Mouse (Mus musculus) embryonic facial prominence, embryonic 12.5 days (tissue): Measurements from ENCODE around the gene Phyhipl. TPM values are rescaled to one million over a fixed set of nuclear protein-coding genes. Genes with fewer than 3 reads are reported as not detected.

Experiments used
- ATAC-seq: fragments of 200-750 bp; cut with Nextera tagmentation; 2 replicates; pipeline ENCODE4 v1.8.0; 2017; ENCODE audit not compliant: insufficient number of reproducible peaks, insufficient read depth, low FRiP score, low TSS enrichment
- H3K27ac ChIP-seq: fragments of 300-500 bp; sonication (generic); 2 replicates; pipeline ENCODE4 v1.5.1; 2016; ENCODE audit warnings: mild to moderate bottlenecking
- H3K27me3 ChIP-seq: fragments of 300-500 bp; sonication (generic); 2 replicates; pipeline ENCODE4 v1.6.1; 2016; ENCODE audit warnings: mild to moderate bottlenecking, moderate library complexity
- H3K36me3 ChIP-seq: fragments of 300-500 bp; sonication (generic); 2 replicates; pipeline ENCODE4 v1.6.1; 2016; ENCODE audit warnings: mild to moderate bottlenecking
- H3K4me1 ChIP-seq: fragments of 300-500 bp; sonication (generic); 2 replicates; pipeline ENCODE4 v1.6.1; 2016
- H3K4me2 ChIP-seq: fragments of 300-500 bp; sonication (generic); replicated peaks from 2 replicates; pipeline ENCODE4 v1.6.1; 2016; ENCODE audit warnings: mild to moderate bottlenecking, moderate library complexity
- H3K4me3 ChIP-seq: fragments of 300-500 bp; sonication (generic); 2 replicates; pipeline ENCODE4 v1.5.1; 2016; ENCODE audit warnings: mild to moderate bottlenecking
- H3K9ac ChIP-seq: fragments of 300-500 bp; sonication (generic); 2 replicates; pipeline ENCODE4 v1.6.1; 2016; ENCODE audit warnings: mild to moderate bottlenecking, moderate library complexity
- H3K9me3 ChIP-seq: fragments of 300-500 bp; sonication (generic); 2 replicates; pipeline ENCODE4 v1.6.1; 2016; ENCODE audit warnings: mild to moderate bottlenecking, moderate library complexity
- WGBS: fragments of 180-500 bp; shearing (Covaris S2); methylation state at CpG from one replicate; pipeline ENCODE4 v1.1.7; 2016; 5-methylcytosine and 5-hydroxymethylcytosine counted together
- polyA plus RNA-seq: library from polyadenylated mRNA; unstranded; fragments of >200 nt; fragmentation: Nextera tagmentation; extraction: Ambion mirVana; gene quantifications from 2 replicates; pipeline ENCODE4 v1.2.1, GENCODE M21; 2016

The Phyhipl gene
- polyA plus RNA-seq, 1 experiment from 2014 or later: 6.1 TPM

DNA sequence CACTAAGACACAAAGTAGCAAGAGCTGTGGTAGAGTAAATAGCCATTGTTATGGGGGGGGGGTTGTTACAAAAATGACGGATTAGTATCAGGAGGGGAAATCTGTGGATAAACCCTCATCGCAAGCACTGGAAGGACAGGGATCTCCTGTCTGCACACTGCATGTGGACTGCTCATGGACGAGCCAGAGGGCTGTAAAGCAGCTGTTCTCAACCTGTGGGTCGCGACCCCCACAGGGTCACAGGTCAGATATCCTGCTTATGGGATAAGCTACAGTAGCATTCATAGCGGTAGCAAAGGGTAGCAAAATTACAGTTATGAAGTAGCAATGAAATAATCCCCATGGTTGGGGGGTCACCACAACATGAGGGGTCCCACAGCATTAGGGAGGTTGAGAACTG is 39.4 kb downstream of the Phyhipl start:
- Histone ChIP-seq H3K9me3 (no peaks in the 10 kb centered on the region), H3K4me1 (no peaks in the 10 kb centered on the region), H3K36me3 (no peaks in the 10 kb centered on the region), H3K4me2 (no peak overlapping the region), H3K27me3 (no peaks in the 10 kb centered on the region), H3K4me3 (no peak overlapping the region), H3K9ac (no peak overlapping the region), H3K27ac (no peak overlapping the region)
- 80% methylated on average over 6 of the region's 6 CpGs for WGBS
- ATAC-seq: no peak

- no peaks in the 10 kb centered on the region for H3K36me3 ChIP-seq
- H3K27me3 ChIP-seq: no peaks in the 10 kb centered on the region
- no peaks in the 10 kb centered on the region for H3K4me1 ChIP-seq
- no peaks in the 10 kb centered on the region for H3K9me3 ChIP-seq
- H3K9ac ChIP-seq: no peak overlapping the region
- no peak overlapping the region for H3K4me2 ChIP-seq
- ATAC-seq: no peak
- no peak overlapping the region for H3K4me3 ChIP-seq
- WGBS: 88% methylated on average over 1 of the region's 1 CpGs
- H3K27ac ChIP-seq: no peak overlapping the region
Measured at GRCm38 (mm10) chr10:70611633-70612032, 44.1 kb downstream of the Phyhipl start.

DNA sequence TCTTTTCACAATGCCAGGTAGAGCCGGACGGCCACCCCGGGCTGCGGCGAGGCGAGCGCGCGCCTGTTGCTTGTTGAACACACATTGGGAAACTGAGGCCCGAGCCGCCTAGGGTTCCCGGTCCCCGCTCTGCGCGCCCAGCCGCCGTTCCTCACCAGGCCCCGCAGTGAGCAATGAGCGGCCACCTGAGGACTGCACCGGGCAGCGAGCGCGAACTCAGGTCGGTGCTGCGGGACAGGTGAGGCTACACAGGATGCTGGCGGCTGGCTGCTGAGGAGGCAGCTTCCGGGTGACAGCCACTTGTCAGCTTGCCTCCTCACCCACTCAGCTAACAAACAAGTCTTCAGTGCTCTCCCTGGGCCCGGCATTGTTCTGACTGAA is 55.9 kb downstream of the Phyhipl start:
- H3K27ac ChIP-seq: 0 out of 2 replicates have a peak overlapping the region, but pooled peaks have one; percentile 23
- H3K27me3 ChIP-seq: peaks cover 28% of the 10 kb centered on the region
- under 1% methylated on average over 28 of the region's 28 CpGs for WGBS
- peak; percentile 32; the same call in 1 of the 2 replicates for ATAC-seq
- no peaks in the 10 kb centered on the region for H3K9me3 ChIP-seq
- H3K4me2 ChIP-seq: peak overlapping the region; percentile 97
- peak overlapping the region; percentile 55 for H3K9ac ChIP-seq
- peak overlapping the region; percentile 73 for H3K4me3 ChIP-seq
- no peaks in the 10 kb centered on the region for H3K36me3 ChIP-seq
- peaks cover 9% of the 10 kb centered on the region; the same call in 1 of the 2 replicates for H3K4me1 ChIP-seq

GRCm38 (mm10) chr10:70599126-70599924 is 56.4 kb downstream of the Phyhipl start:
- Histone ChIP-seq H3K9me3 (no peaks in the 10 kb centered on the region), H3K27ac (peak overlapping the region; percentile 50; the same call in 1 of the 2 replicates), H3K9ac (peak overlapping the region; percentile 55), H3K4me3 (peak overlapping the region; percentile 73), H3K27me3 (peaks cover 28% of the 10 kb centered on the region), H3K4me2 (peak overlapping the region; percentile 97), H3K36me3 (no peaks in the 10 kb centered on the region), H3K4me1 (peaks cover 9% of the 10 kb centered on the region; the same call in 1 of the 2 replicates)
- under 1% methylated on average over 94 of the region's 124 CpGs for WGBS
- ATAC-seq: peak; percentile 88

GRCm38 (mm10) chr10:70598516-70599125 is 57.1 kb downstream of the Phyhipl start:
- Histone ChIP-seq H3K4me2 (peak overlapping the region; percentile 97), H3K27ac (peak overlapping the region; percentile 50; the same call in 1 of the 2 replicates), H3K9ac (peak overlapping the region; percentile 31; the same call in 1 of the 2 replicates), H3K36me3 (no peaks in the 10 kb centered on the region), H3K27me3 (peaks cover 28% of the 10 kb centered on the region), H3K4me1 (peaks cover 9% of the 10 kb centered on the region; the same call in 1 of the 2 replicates), H3K4me3 (peak overlapping the region; percentile 73), H3K9me3 (no peaks in the 10 kb centered on the region)
- peak; percentile 83 for ATAC-seq
- WGBS: under 1% methylated on average over 48 of the region's 48 CpGs

DNA sequence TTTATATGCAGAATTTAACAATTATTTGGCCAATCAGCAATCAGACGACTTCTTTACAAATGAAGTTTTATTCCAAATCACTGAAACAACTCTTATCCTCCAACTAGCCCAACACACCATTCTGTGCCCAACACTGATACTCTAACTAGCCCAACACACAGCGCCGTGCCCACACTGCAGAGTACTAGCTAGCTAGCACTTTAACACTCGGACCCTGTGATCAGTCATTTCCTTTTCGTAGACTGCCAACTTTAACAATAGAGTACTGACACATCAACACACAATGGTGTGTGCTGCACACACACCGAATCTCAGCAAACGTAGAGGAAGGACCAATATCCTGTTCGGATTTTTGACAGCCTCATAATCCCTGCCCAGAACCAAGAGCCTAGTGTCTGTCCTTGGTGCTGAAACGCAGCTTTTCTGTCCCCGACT is 57.7 kb downstream of the Phyhipl start:
- H3K36me3 ChIP-seq: no peaks in the 10 kb centered on the region
- peak overlapping the region; percentile 73 for H3K4me3 ChIP-seq
- H3K27ac ChIP-seq: no peak overlapping the region
- peak overlapping the region; percentile 97 for H3K4me2 ChIP-seq
- H3K9ac ChIP-seq: no peak overlapping the region
- H3K27me3 ChIP-seq: peaks cover 28% of the 10 kb centered on the region
- peaks cover 9% of the 10 kb centered on the region; the same call in 1 of the 2 replicates for H3K4me1 ChIP-seq
- 20% methylated on average over 10 of the region's 10 CpGs for WGBS
- H3K9me3 ChIP-seq: no peaks in the 10 kb centered on the region
- 0 out of 2 replicates have a peak, but pooled peaks have one; percentile 11 for ATAC-seq

GRCm38 (mm10) chr10:70594007-70594406 is 61.8 kb downstream of the Phyhipl start:
- H3K27ac ChIP-seq: no peak overlapping the region
- H3K4me3 ChIP-seq: no peak overlapping the region
- peaks cover 7% of the 10 kb centered on the region; the same call in 1 of the 2 replicates for H3K4me1 ChIP-seq
- WGBS: 61% methylated on average over 1 of the region's 1 CpGs
- no peak overlapping the region for H3K9ac ChIP-seq
- H3K36me3 ChIP-seq: no peaks in the 10 kb centered on the region
- ATAC-seq: no peak
- peaks cover 10% of the 10 kb centered on the region for H3K27me3 ChIP-seq
- H3K9me3 ChIP-seq: no peaks in the 10 kb centered on the region
- no peak overlapping the region for H3K4me2 ChIP-seq

DNA sequence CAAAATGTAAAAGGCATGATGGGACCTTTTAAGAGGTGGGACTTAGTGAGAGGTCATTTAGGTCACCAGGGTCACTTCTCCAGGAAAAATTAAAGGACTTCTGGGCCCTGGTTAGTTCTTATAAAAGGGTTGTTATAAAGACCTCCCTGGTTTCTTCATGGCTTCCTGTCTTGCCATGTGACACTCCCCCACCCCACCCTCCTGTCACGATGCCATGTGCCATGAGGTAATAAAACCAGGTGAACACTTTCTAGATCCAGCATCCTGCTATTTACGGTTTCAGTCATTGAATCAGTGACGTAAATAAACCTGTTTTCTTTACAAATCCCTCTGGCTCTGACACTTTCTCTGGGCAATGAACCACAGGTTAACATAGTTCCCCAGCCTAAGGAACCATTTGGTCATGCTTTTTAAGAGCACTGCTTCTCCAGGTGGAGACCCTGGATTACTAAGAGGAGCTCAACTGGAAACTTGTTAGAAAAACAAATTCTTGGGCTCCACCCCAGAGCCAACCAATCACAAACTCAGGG is 68.8 kb downstream of the Phyhipl start:
- H3K9ac ChIP-seq: no peak overlapping the region
- H3K36me3 ChIP-seq: no peaks in the 10 kb centered on the region
- no peak overlapping the region for H3K4me3 ChIP-seq
- H3K27ac ChIP-seq: no peak overlapping the region
- no peak for ATAC-seq
- H3K4me2 ChIP-seq: no peak overlapping the region
- 75% methylated on average over 3 of the region's 3 CpGs for WGBS
- no peaks in the 10 kb centered on the region for H3K9me3 ChIP-seq
- 0 out of 2 replicates have a peak, but pooled peaks cover 4% of the 10 kb centered on the region for H3K4me1 ChIP-seq
- H3K27me3 ChIP-seq: no peaks in the 10 kb centered on the region

- H3K36me3 ChIP-seq: no peaks in the 10 kb centered on the region
- no peaks in the 10 kb centered on the region for H3K27me3 ChIP-seq
- no peak overlapping the region for H3K4me2 ChIP-seq
- 77% methylated on average over 1 of the region's 1 CpGs for WGBS
- H3K9me3 ChIP-seq: no peaks in the 10 kb centered on the region
- H3K9ac ChIP-seq: no peak overlapping the region
- H3K4me3 ChIP-seq: no peak overlapping the region
- H3K4me1 ChIP-seq: 0 out of 2 replicates have a peak, but pooled peaks cover 4% of the 10 kb centered on the region
- no peak overlapping the region for H3K27ac ChIP-seq
- no peak for ATAC-seq
Measured at GRCm38 (mm10) chr10:70584171-70584570, 71.6 kb downstream of the Phyhipl start.

DNA sequence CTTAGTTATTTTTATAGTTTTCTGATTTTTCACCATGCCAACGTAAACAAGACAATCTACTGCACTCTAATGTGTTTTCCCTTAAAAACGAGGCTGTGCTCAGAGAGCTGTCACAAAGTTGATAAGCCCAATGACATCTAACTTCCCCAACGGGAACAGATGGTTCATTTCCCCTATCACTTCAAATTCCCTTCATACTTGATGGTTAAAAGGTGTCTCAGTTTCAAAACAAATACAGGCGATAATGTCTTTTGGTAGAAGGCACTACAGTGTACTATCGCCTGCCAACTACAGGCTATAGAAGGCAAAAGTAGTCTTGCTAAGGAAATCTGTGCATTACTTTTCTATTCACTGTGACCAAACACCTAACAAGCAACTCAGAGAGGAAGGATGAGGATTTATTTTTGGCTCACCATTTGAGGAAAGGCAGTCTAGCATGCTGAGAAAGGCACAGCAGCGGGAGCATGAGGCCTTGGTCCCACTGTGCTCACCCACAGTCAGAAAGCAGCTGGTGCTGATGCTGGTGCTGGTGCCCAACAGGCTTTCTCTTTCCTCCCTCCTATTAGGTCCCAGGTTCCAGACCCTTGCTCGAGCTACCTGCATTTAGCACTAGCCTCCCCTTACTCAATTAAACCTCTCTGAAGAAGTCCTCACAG is 74.1 kb downstream of the Phyhipl start:
- Histone ChIP-seq H3K4me3 (no peak overlapping the region), H3K9me3 (no peaks in the 10 kb centered on the region), H3K36me3 (no peaks in the 10 kb centered on the region), H3K4me2 (no peak overlapping the region), H3K27me3 (no peaks in the 10 kb centered on the region), H3K27ac (no peak overlapping the region), H3K9ac (no peak overlapping the region), H3K4me1 (no peaks in the 10 kb centered on the region)
- 70% methylated on average over 7 of the region's 7 CpGs for WGBS
- no peak for ATAC-seq

DNA sequence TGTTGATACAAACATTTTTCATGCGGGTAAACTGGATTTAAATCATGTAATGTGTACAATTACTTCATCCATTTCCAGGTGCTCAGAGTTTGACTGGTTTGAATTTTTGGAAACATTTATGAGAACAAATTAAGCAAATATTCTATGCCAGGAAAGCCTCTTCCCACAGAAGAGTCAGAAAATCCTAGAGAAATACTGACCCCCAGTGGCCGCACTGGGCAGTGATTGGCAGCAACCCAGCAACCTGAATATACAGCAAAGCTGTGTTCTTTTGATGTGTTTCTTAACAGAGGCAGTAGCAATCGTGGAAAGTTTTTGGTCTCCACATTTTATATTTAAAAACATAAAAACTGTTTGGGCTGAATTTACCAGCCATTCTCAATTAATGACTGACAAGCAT is 92.1 kb downstream of the Phyhipl start:
- Histone ChIP-seq H3K9ac (no peak overlapping the region), H3K27ac (no peak overlapping the region), H3K4me2 (no peak overlapping the region), H3K36me3 (no peaks in the 10 kb centered on the region), H3K4me3 (no peak overlapping the region), H3K4me1 (no peaks in the 10 kb centered on the region), H3K9me3 (no peaks in the 10 kb centered on the region), H3K27me3 (no peaks in the 10 kb centered on the region)
- 23% methylated on average over 3 of the region's 3 CpGs for WGBS
- no peak for ATAC-seq
